Mouse (Mus musculus) ES-E14 (cell line): ENCODE measurements around the gene Srp68.

ENCODE experiments used
- CHD2 ChIP-seq: IDR thresholded peaks from 2 replicates; pipeline ENCODE4 v1.6.1; 2014; ENCODE audit warnings: mild to moderate bottlenecking, low read depth, low read length, inconsistent platforms
- HCFC1 ChIP-seq: IDR thresholded peaks from 2 replicates; pipeline ENCODE4 v1.6.1; 2012; ENCODE audit warnings: low read length, inconsistent platforms, borderline replicate concordance; ENCODE audit not compliant: insufficient read depth
- ZNF384 ChIP-seq: IDR thresholded peaks from 2 replicates; pipeline ENCODE4 v1.6.1; 2012; ENCODE audit warnings: low read depth, low read length, inconsistent platforms

- no peak for TF ChIP-seq CHD2
- no peak for TF ChIP-seq HCFC1
- TF ChIP-seq ZNF384 = no peak
Measured at GRCm38 (mm10) chr11:116267637-116268036, 6.4 kb downstream of the Srp68 start.
